Mouse (Mus musculus): Measurements from ENCODE around the gene Tbc1d8.

DNA sequence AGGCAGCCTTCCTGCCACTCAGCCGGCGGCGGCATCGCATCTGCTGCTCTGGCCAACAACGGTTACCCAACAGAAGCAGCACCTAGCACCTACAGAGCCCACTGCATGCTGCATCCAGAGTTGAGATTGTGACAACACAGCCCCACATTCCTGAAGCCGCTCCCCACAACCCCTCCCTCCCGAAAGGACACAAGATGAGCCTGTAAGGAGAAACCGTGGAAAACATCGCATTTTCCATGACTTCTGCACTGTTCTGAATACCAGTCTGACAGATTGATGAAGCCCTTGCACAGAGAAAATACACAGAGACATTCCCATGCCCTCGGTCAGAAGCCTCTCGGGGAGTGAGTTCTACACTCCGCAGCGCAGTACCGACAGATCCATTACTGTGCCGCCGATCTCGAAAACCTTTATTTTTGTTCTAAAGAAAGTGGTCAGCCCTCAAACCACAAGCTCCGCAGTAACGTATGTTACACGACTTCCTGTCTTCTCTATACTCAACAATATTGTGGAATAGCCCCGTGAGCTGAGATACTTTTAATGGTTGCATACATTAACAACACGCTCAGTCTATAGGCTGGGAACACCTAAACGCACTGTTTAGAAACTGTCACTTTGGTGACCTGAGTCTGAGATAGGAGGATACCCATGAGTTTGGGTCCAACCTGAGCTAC is 23.1 kb downstream of the Tbc1d8 start:
- no peak for TF ChIP-seq CTCF (IDR thresholded peaks at IDR 0.05; ENCODE audit: low read depth, low read length)
- no peak for TF ChIP-seq POLR2A (IDR thresholded peaks at IDR 0.05; ENCODE audit: extremely low read depth, insufficient read depth, low read length)

Data from liver, adult 2 months (tissue).